Mouse (Mus musculus) neural tube, embryonic 13.5 days (tissue): ENCODE results near the gene Zrsr2. TPM values are rescaled to one million over a fixed set of nuclear protein-coding genes. Genes with fewer than 3 reads are reported as not detected.

ENCODE experiments used
- ATAC-seq: fragments of 200-750 bp; cut with Nextera tagmentation; 2 replicates; pipeline ENCODE4 v1.8.0; 2017; ENCODE audit warnings: low read depth, mild to moderate bottlenecking, moderate TSS enrichment, moderate library complexity
- H3K27ac ChIP-seq: fragments of 300-500 bp; sonication (generic); replicated peaks from 2 replicates; pipeline ENCODE4 v1.5.1; 2015; ENCODE audit warnings: moderate library complexity, mild to moderate bottlenecking, inconsistent platforms
- H3K27me3 ChIP-seq: fragments of 300-500 bp; sonication (generic); 2 replicates; pipeline ENCODE4 v1.6.1; 2015; ENCODE audit warnings: mild to moderate bottlenecking, inconsistent platforms
- H3K36me3 ChIP-seq: fragments of 300-500 bp; sonication (generic); 2 replicates; pipeline ENCODE4 v1.6.1; 2015; ENCODE audit warnings: mild to moderate bottlenecking, inconsistent platforms
- H3K4me1 ChIP-seq: fragments of 300-500 bp; sonication (generic); replicated peaks from 2 replicates; pipeline ENCODE4 v1.6.1; 2015; ENCODE audit warnings: inconsistent platforms
- H3K4me2 ChIP-seq: fragments of 300-500 bp; sonication (generic); 2 replicates; pipeline ENCODE4 v1.6.1; 2015; ENCODE audit warnings: inconsistent platforms, mild to moderate bottlenecking, moderate library complexity
- H3K4me3 ChIP-seq: fragments of 300-500 bp; sonication (generic); 2 replicates; pipeline ENCODE4 v1.5.1; 2015; ENCODE audit warnings: mild to moderate bottlenecking, inconsistent platforms
- H3K9ac ChIP-seq: fragments of 300-500 bp; sonication (generic); 2 replicates; pipeline ENCODE4 v1.6.1; 2015; ENCODE audit warnings: moderate library complexity, mild to moderate bottlenecking, inconsistent platforms
- H3K9me3 ChIP-seq: fragments of 300-500 bp; sonication (generic); 2 replicates; pipeline ENCODE4 v1.6.1; 2016; ENCODE audit warnings: inconsistent platforms
- WGBS: fragments of 180-500 bp; shearing (Covaris S2); methylation state at CpG from one replicate; pipeline ENCODE4 v1.1.7; 2015; 5-methylcytosine and 5-hydroxymethylcytosine counted together
- polyA plus RNA-seq: library from polyadenylated mRNA; unstranded; fragments of >200 nt; fragmentation: Nextera tagmentation; extraction: Ambion mirVana; gene quantifications from 2 replicates; pipeline ENCODE4 v1.2.1, GENCODE M21; 2015

Gene Zrsr2
- 58.5 and 61.6 TPM in 2 replicates for polyA plus RNA-seq

DNA sequence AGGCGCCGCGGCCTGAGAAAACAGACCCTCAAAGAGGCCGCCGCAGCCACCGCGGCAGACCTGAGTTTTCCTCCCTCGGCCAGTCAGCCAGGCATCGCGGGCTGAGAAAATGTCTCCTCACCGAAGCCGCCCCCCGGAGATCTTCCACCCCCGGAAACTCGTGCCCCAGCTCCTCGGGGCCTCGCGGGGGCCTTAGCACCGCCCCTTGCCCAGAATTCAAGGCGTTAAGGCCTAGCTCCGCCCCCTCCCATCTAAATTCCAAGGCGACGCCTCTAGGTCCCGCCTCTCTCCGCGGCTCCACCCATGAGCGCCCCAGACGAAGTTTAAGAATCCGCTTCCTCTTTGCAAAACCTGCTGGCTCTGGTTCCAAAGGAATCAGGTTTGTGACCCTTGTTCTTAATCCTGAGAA is at the start of gene Zrsr2:
TSS of gene Zrsr2 (minus strand) at position 195 of the 409 bp plus-strand sequence.
- Histone ChIP-seq H3K4me2 (peak within 1 kb of the TSS; percentile 62), H3K9ac (peak within 1 kb of the TSS; percentile 81), H3K9me3 (no peaks in the 10 kb centered on the region), H3K4me1 (peaks cover 15% of the 10 kb centered on the region; the same call in 1 of the 2 replicates), H3K27ac (peak within 1 kb of the TSS; percentile 95), H3K4me3 (peak within 1 kb of the TSS; percentile 65), H3K36me3 (peaks cover 19% of the 10 kb centered on the region), H3K27me3 (no peaks in the 10 kb centered on the region)
- WGBS = 17% methylated on average over 27 of the region's 29 CpGs
- peak; percentile 99 for ATAC-seq

DNA sequence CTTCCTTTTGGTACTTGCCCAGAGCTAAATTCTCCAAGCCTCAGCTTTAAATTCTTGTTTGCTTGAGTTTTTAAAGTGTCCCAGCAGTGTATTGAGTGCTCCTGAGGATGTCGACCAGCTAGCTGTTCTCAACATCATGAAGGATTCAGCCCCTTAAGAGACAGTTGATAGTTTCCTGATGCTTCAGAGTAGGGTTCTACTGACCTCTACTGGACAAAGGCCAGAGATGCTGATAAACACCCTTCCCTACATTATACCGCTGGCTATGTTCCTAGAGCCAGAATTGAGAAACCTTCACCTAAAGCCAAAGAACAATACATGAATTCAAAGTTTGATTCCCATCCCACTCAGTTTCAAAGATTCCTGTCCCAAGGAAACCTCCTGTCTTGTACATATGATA is 46.3 kb upstream of the Zrsr2 start:
- no peaks in the 10 kb centered on the region for H3K9me3 ChIP-seq
- H3K4me3 ChIP-seq = no peak overlapping the region
- no peaks in the 10 kb centered on the region for H3K4me1 ChIP-seq
- H3K36me3 ChIP-seq = no peaks in the 10 kb centered on the region
- H3K27me3 ChIP-seq = peaks cover 3% of the 10 kb centered on the region
- no peak overlapping the region for H3K4me2 ChIP-seq
- peak; percentile 19; the same call in 1 of the 2 replicates for ATAC-seq
- H3K27ac ChIP-seq = no peak overlapping the region
- no peak overlapping the region for H3K9ac ChIP-seq
- WGBS = 27% methylated on average over 2 of the region's 2 CpGs

DNA sequence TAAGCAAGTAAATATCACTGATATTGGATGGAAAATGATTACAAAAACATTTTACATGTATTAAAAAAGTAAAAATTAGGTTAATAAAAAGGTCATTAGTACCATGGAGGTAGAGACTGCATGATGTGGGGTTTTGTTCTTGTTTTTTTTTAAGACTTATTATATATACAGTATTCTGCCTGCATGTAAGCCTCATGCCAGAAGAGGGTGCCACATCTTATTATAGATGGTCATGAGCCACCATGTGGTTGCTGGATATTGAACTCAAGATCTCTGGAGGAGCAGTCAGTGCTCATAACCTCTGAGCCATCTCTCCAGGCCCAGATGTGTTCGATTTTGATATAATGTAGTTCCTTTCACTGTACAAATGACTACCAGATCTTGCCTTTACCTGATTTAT is 41.4 kb upstream of the Zrsr2 start:
- no peaks in the 10 kb centered on the region for H3K9me3 ChIP-seq
- ATAC-seq = no peak
- no peaks in the 10 kb centered on the region for H3K36me3 ChIP-seq
- H3K4me1 ChIP-seq = no peaks in the 10 kb centered on the region
- WGBS = 72% methylated on average over 1 of the region's 1 CpGs
- H3K27me3 ChIP-seq = peaks cover 9% of the 10 kb centered on the region; the same call in 1 of the 2 replicates
- H3K4me2 ChIP-seq = no peak overlapping the region
- no peak overlapping the region for H3K9ac ChIP-seq
- H3K27ac ChIP-seq = no peak overlapping the region
- H3K4me3 ChIP-seq = no peak overlapping the region

DNA sequence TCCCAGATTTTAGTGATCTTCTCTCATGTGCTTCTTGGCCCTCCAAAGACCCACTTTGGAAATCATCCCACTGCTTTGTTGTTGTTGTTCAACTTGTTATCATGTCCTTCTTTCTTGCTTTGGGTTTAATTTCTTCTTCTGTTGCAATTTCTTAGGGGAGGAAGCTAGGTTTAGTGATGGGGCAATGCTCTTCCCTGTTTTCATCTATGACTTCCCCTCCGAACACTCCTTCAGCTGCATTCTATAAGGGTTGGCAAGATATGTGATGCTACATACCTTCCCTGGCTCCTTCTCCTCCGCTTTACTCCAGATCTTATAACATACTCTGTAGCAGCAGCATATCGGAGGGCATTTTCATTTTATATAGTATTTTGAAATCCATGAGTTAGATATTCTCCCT is 38.3 kb upstream of the Zrsr2 start:
- H3K4me2 ChIP-seq = no peak overlapping the region
- no peaks in the 10 kb centered on the region for H3K4me1 ChIP-seq
- ATAC-seq = no peak
- WGBS = 89% methylated on average over 3 of the region's 3 CpGs
- H3K27me3 ChIP-seq = peaks cover 9% of the 10 kb centered on the region; the same call in 1 of the 2 replicates
- no peak overlapping the region for H3K4me3 ChIP-seq
- no peak overlapping the region for H3K27ac ChIP-seq
- H3K9me3 ChIP-seq = no peaks in the 10 kb centered on the region
- no peaks in the 10 kb centered on the region for H3K36me3 ChIP-seq
- no peak overlapping the region for H3K9ac ChIP-seq

DNA sequence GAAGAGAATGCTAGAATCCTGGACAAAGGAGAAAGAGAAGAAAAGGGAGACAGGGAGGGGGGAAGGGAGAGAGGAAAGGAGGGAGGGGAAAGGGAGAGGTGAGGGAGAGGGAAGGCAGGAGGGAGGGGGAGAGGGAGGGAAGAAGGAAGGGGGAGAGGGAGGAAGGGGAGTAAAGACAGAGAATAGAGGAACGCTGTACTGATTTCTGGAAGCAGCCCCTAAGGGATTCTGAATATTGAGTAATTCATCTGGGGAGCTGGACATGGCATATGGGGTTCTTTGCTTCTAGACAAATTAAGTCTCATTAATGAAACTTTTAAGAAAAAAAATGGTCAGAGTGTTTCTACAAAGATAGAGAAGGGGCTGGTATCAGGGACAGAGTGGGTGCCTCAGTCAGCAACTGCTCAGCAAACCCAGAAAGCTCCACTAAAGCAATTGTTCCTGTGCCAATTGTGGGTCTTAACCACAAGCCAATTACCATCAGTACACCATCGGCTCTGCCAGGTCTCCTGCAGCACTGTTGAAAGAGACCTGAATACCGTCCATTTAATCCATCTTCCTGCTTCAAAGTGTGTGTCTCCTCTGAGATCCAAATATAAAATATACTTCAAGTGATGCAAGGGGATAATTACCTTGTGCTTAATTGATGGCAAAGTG is 29.4 kb upstream of the Zrsr2 start:
- ATAC-seq = no peak
- 44% methylated on average over 3 of the region's 3 CpGs for WGBS

DNA sequence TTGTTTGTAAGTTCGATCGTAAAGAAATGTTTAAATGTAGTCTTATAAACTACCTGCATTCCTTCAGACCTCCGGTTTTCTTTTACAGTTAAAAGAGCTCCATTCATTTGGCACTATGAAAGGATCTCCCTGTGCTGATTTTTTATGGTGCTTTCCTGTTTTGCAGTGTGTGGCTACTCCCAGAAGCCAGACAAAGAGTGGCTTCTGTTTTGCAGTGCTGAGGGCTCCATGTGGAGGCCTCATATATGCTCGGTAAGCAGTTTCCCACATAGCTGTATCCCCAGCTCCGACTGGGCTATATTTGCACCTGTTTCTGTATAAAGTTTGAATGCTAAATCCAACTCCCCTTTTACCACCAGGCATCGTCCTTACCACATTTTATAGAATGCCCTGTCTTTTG is 23.7 kb upstream of the Zrsr2 start:
- ATAC-seq = no peak
- H3K27ac ChIP-seq = no peak overlapping the region
- no peak overlapping the region for H3K4me3 ChIP-seq
- H3K4me2 ChIP-seq = no peak overlapping the region
- no peaks in the 10 kb centered on the region for H3K9me3 ChIP-seq
- H3K9ac ChIP-seq = no peak overlapping the region
- no peaks in the 10 kb centered on the region for H3K4me1 ChIP-seq
- WGBS = 60% methylated on average over 6 of the region's 6 CpGs
- no peaks in the 10 kb centered on the region for H3K36me3 ChIP-seq
- H3K27me3 ChIP-seq = peaks cover 8% of the 10 kb centered on the region

More for the DNA sequence above, 29.4 kb upstream of the Zrsr2 start:
- Histone ChIP-seq H3K27ac (no peak overlapping the region), H3K4me3 (no peak overlapping the region), H3K4me2 (no peak overlapping the region), H3K9ac (no peak overlapping the region), H3K9me3 (no peaks in the 10 kb centered on the region), H3K36me3 (no peaks in the 10 kb centered on the region), H3K27me3 (peaks cover 8% of the 10 kb centered on the region; the same call in 1 of the 2 replicates), H3K4me1 (no peaks in the 10 kb centered on the region)

DNA sequence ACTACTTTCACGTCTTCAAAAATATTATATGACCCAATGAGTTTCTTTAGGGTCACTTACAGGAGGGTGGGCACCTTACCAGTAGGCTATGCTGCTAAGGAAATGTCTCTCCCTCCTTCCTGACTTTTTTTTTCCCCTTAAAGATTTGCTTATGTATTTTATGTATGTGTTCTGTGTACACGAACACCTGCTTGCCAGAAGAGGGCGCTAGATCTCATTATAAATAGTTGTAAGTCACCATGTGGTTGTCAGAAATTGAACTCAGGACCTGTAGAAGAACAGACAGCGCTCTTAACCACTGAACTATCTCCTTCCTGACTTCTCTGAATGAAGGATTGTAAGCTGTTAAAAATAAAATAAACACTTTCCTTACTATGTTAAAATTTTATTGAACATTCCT is 23.0 kb upstream of the Zrsr2 start:
- WGBS = 57% methylated on average over 4 of the region's 4 CpGs
- no peak for ATAC-seq
- H3K4me3 ChIP-seq = no peak overlapping the region
- no peaks in the 10 kb centered on the region for H3K36me3 ChIP-seq
- no peak overlapping the region for H3K9ac ChIP-seq
- no peak overlapping the region for H3K27ac ChIP-seq
- H3K9me3 ChIP-seq = no peaks in the 10 kb centered on the region
- H3K4me1 ChIP-seq = no peaks in the 10 kb centered on the region
- H3K27me3 ChIP-seq = peaks cover 8% of the 10 kb centered on the region
- no peak overlapping the region for H3K4me2 ChIP-seq

DNA sequence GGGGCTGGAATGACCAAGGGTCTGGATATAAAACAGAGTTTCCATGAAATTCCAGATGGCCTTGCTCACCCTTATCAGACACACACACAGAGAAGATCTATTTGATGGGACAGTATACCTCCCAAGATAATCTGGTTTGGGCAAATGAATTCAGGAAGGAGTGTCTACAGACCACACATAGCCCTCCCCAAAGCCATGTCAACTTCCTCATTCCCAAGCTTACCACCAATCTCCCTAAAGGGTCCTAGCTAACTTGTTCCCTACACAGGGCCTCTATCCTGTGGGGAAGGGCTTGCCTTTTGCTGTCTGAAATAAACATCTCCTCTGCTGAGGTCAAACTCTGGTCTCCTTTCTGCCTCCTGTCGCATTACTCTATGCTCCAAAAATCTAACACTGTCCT is 22.6 kb upstream of the Zrsr2 start:
- Histone ChIP-seq H3K4me1 (no peaks in the 10 kb centered on the region), H3K9ac (no peak overlapping the region), H3K27ac (no peak overlapping the region), H3K27me3 (peaks cover 8% of the 10 kb centered on the region), H3K9me3 (no peaks in the 10 kb centered on the region), H3K36me3 (no peaks in the 10 kb centered on the region), H3K4me3 (no peak overlapping the region), H3K4me2 (no peak overlapping the region)
- WGBS = 100% methylated on average over 1 of the region's 1 CpGs
- no peak for ATAC-seq

DNA sequence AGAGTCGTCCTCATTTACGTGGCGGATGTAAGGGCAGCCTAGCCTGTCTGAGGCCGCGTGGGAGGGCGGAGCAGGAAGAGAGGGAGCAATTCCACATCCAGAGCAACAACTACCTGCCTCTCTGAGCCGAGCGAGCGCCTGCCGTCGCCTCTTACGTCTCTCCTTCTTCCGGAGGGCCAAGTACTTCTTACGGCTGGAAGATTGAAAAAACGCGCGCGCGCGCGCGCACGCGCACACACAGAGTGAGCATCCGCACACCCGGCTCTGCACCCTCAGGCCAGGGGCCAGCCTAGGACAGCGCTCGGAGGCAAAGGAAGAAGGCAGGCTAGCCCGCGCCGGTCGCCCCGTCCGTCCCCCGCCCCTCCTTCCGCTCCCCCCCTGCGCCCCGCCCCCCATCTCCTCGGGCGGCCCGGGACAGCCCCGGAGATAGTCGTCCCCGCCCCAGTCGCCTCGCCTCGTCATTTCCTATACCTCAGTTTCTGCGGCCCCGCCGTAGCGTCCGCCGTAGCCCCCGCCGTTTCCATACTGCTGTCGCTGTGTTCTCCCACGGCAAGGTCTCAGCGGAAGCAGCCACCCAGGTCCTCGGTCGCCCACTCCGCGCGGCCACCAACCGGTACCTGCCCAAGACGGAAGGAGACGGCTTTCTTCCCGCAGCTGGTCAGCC is 526 bp downstream of the Zrsr2 start:
- Histone ChIP-seq H3K9me3 (no peaks in the 10 kb centered on the region), H3K27me3 (no peaks in the 10 kb centered on the region), H3K27ac (peak overlapping the region; percentile 95), H3K9ac (peak overlapping the region; percentile 81), H3K36me3 (peaks cover 24% of the 10 kb centered on the region), H3K4me3 (peak overlapping the region; percentile 65), H3K4me2 (peak overlapping the region; percentile 62), H3K4me1 (peaks cover 15% of the 10 kb centered on the region; the same call in 1 of the 2 replicates)
- ATAC-seq = peak; percentile 97
- WGBS = 25% methylated on average over 43 of the region's 67 CpGs

DNA sequence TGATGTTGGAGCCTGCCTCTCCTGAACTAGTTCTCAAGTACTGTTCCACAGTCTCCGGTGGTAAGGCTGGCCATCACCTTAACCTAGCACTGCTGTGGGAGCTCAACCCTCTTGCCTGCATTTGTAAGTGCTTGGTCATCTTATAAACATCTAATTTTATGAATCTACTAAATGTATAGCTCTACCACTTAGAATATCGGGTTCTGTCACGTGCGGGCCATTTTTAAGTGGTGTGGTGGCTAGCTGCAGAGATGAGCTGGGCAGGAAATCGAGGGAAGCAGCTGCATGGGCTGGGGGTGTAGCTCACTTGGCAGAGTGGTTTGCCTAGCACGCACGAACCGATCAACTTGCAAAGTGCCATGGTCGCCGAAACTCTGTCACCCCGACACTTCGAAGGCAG is 1.1 kb downstream of the Zrsr2 start:
- H3K4me2 ChIP-seq = peak overlapping the region; percentile 62
- peak overlapping the region; percentile 65 for H3K4me3 ChIP-seq
- peak overlapping the region; percentile 81 for H3K9ac ChIP-seq
- peaks cover 25% of the 10 kb centered on the region for H3K36me3 ChIP-seq
- no peaks in the 10 kb centered on the region for H3K27me3 ChIP-seq
- no peak for ATAC-seq
- peaks cover 15% of the 10 kb centered on the region; the same call in 1 of the 2 replicates for H3K4me1 ChIP-seq
- WGBS = 35% methylated on average over 12 of the region's 12 CpGs
- H3K27ac ChIP-seq = peak overlapping the region; percentile 95; the same call in 1 of the 2 replicates
- no peaks in the 10 kb centered on the region for H3K9me3 ChIP-seq

DNA sequence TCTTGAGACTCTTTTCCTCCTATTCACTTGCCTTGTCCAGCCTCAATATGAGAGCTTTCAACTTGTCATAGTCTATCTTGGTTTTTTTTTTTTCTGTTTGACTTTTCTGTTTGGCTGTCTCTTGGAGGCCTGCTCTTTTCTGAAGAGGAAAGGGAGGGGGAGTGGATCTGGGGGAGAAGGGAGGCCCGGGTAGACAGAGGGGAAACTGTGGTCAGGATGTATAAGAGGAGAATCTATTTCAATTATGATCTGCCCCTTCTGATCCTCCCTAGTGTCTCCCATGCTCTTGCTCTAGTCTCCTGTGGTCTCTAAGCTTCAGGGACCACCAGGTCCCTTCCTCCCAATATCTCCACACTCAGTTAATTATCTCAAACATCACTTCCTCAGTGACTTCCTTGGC is 6.8 kb downstream of the Zrsr2 start:
- Histone ChIP-seq H3K9ac (no peak overlapping the region), H3K4me1 (no peaks in the 10 kb centered on the region), H3K4me3 (no peak overlapping the region), H3K27me3 (no peaks in the 10 kb centered on the region; the same call in 1 of the 2 replicates), H3K36me3 (peaks cover 45% of the 10 kb centered on the region), H3K9me3 (no peaks in the 10 kb centered on the region), H3K27ac (no peak overlapping the region), H3K4me2 (no peak overlapping the region)
- ATAC-seq = no peak
- WGBS = 91% methylated on average over 1 of the region's 1 CpGs

DNA sequence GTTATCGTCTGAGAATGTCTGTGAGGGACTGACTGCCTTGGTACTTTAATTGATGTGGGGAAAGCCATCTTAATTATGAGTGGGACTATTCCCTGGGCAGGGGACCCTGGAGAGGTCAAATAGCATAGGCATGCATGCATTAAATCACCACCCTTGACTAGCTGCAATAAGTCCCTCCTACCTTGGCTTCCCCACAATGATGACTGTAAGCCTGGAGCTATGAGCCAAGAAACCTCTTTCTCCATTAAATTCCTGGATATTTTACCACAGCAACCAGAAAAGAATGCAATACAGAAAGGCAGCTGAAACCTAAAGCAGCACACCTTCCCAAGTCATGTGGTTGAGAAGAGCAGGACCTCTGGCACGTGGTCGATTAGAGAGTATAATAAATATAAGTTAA is 14.1 kb downstream of the Zrsr2 start:
- no peak overlapping the region for H3K9ac ChIP-seq
- no peak overlapping the region for H3K4me2 ChIP-seq
- no peaks in the 10 kb centered on the region for H3K9me3 ChIP-seq
- no peak for ATAC-seq
- WGBS = 92% methylated on average over 3 of the region's 3 CpGs
- no peaks in the 10 kb centered on the region for H3K4me1 ChIP-seq
- H3K27ac ChIP-seq = no peak overlapping the region
- H3K36me3 ChIP-seq = peaks cover 38% of the 10 kb centered on the region
- H3K27me3 ChIP-seq = peaks cover 7% of the 10 kb centered on the region; the same call in 1 of the 2 replicates
- no peak overlapping the region for H3K4me3 ChIP-seq
